Mouse (Mus musculus): ENCODE measurements around the gene Wwtr1.
A peak's percentile ranks its signal among the peaks of the same experiment; 100 is the strongest.

The Wwtr1 gene

GRCm38 (mm10) chr3:57448445-57448844 lies 127.3 kb downstream of the Wwtr1 start:
- DNase-seq (ENCODE audit: low read depth, low spot score), result peak; percentile 68

DNA sequence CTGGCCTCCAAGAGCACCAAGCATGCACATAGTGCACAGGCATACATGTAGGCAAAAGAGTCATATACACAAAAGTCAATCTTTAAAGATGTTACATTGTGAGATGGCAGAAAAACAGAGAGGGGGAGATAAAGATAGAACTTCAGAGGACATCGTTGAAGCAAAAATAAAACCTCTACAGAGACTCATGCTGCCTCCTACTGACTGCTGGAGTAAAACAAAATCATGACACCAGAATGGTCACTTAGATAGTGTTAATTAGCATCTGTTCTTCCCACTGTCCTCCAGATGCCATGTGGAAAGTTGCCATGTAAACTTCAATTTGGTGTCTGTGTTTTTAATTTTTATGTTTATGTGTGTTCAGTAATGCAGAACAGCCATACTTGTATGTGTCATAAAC lies 127.8 kb downstream of the Wwtr1 start:
- DNase-seq (ENCODE audit: low read depth, low spot score), result no peak

DNA sequence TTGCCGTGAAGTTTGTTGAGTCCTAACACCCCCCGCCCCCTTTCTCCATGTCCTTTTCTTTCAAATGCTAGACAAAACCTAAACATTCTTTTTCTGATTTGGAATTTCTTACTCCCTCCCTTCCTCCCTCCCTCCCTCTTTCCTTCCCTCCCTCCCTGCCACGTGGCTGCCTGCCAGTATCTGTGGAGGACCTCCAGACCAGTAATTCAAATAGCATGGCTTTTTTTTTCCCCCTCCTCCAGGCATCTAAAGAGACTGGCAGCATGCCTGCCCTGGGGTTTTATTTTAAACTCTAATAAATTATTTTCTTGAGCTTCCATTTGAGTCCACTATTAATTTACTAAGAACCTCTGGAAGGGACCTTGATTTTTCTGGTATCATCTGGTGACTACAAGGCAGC lies 130.0 kb downstream of the Wwtr1 start:
- no peak for DNase-seq (ENCODE audit: low read depth, low spot score)

DNA sequence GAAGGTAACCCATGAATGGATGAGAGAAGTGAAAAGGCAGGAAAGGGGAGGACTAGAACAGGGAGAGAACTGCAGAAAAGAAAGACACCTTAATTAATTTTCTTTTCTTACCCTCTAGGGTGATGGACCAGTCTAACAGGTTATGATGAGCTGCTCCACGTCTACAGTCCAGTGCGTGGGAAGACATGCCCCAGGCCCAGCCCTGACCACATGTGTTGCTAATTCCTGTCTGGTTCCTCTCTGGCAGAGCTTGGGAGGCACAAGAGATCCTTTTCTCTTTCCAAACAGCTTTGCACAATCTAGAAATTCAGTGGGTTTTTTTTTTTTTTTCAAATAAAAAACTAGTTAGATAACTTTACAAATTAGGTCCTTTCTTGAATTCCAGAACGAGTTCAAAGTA lies 134.8 kb downstream of the Wwtr1 start:
- no peak for DNase-seq (ENCODE audit: low read depth, low spot score)

- DNase-seq (ENCODE audit: low read depth, low spot score), result peak; percentile 18
These were observed 140.3 kb downstream of the Wwtr1 start for GRCm38 (mm10) chr3:57435364-57435763.

- no peak for DNase-seq (ENCODE audit: low read depth, low spot score)
These were observed 144.0 kb downstream of the Wwtr1 start for GRCm38 (mm10) chr3:57431706-57432105.

DNA sequence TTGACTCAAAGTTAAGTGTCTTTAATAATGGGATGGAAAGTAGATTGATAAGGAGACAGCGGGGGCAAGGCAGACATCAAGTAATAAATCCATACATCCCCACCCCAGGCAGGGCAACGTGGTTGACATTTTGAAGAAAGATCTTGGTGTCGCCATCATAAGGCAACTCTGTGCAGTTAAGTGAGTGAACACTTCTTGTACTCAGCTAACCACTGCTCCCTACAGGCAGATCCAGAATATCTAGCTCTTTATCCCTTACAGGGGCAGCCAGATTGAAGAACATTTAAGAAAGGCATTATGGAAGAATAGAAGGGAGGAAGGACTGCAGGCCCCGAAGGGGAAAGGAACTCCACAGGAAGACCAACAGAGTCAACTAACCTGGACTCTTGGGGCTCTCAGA lies 146.2 kb downstream of the Wwtr1 start:
- DNase-seq (ENCODE audit: low read depth, low spot score), result no peak

DNA sequence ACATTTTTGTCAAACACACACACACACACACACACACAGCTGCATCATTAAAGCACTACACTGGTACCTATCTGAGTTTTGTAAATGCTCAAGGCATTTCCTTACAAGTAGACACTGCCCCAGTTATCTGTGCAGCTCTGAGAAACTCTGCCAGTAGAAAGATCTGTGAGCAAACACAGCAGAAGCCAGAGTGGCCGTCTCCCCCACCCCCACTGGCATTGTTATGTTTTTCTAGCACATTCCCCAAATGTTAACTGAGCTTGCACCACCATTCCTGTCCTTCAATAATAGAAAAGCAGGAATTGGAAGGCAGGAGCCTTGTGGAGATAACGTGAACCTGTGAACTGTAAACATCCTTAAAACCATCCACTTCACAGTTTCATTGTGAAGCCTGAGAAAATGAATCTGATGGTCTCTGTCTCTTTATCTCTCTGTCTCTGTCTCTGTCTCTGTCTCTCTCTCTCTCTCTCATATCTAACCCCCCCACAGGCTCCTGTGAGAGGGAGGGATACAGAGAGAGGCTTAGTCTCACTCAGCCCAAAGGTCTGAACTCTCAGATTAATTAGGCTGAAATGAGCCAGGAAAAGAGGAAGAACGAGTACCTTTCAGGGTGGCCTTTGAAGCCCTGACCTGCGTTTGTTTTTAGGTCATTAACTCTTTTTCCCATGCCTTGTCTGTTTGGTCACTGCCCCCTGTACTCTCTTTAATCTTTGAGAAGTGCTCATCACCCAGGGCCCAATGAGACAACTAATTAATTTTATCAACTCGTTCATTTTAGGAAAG lies 146.8 kb downstream of the Wwtr1 start:
- no peak for DNase-seq (ENCODE audit: low read depth, low spot score)

GRCm38 (mm10) chr3:57426351-57426750 lies 149.4 kb downstream of the Wwtr1 start:
- DNase-seq (ENCODE audit: low read depth, low spot score), result no peak

DNA sequence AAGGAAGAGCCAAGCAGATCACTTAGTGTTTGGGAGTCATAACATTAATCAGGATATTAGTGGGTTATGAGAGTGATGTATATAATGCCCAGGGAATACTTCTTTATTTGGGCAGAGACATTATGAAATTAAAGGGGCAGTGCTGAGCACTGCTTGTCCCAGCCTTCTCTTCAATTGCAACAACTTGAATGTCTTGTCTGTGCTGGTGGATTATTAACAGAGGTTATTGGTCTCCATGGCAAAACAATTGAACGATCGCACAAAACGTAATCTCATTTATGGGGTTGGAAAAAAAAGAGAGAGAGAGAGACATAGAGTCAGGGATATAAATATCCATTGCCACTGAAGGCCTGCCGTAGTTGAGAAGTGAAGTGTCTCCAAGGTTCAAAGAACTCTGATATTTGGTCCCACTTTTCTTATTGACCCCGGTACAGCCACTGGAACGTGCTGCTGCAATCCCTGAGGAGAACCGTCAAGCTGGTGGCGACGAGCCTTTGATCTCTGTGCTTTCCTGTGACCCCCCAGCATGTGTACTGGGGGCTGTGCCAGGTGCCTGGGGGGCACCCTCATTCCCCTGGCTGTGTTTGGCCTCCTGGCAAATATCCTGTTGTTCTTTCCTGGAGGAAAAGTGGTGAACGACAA lies 150.5 kb downstream of the Wwtr1 start, which contains the start of gene Tm4sf4:
Tm4sf4 (plus strand) TSS at position 226 of the 642 bp plus-strand sequence.
- no peak for DNase-seq (ENCODE audit: low read depth, low spot score)

DNA sequence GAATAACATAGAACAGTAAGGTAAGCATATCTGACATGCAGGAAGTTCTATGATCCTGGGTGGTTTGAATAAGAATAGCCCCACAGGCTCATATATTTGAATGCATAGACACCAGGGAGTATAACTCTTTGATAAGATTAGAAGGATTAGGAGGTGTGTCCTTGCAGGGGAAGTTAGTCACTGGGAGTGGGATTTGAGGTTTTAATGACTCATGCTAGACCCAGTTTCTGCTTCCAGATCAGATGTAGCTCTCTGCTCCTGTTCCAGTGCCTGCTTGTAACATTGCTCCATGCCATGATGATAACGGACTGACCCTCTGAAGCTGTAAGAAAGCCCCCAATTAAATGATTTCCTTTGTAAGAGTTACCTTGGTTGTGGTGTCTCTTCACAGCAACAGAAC lies 155.1 kb downstream of the Wwtr1 start:
- DNase-seq (ENCODE audit: low read depth, low spot score), result no peak

GRCm38 (mm10) chr3:57420233-57420632 lies 155.5 kb downstream of the Wwtr1 start:
- DNase-seq (ENCODE audit: low read depth, low spot score), result no peak

GRCm38 (mm10) chr3:57411535-57411934 lies 164.2 kb downstream of the Wwtr1 start:
- DNase-seq (ENCODE audit: low read depth, low spot score), result no peak
